Mouse (Mus musculus): Measurements from ENCODE around the gene Prim2. TPM values are rescaled to one million over a fixed set of nuclear protein-coding genes. Genes with fewer than 3 reads are reported as not detected.

Prim2 gene
- polyA plus RNA-seq, 1 experiment from 2014 or later = 22.6 TPM

GRCm38 (mm10) chr1:33488372-33488771 is 181.2 kb downstream of the Prim2 start:
- H3K9ac ChIP-seq (ENCODE audit: low read length) = no peak overlapping the region
- H3K4me3 ChIP-seq (ENCODE audit: low read length) = no peak overlapping the region
- H3K4me1 ChIP-seq (ENCODE audit: control insufficient read depth, insufficient read depth, low read length) = no peaks in the 10 kb centered on the region
- H3K36me3 ChIP-seq (ENCODE audit: control insufficient read depth, insufficient read depth) = no peaks in the 10 kb centered on the region
- no peaks in the 10 kb centered on the region for H3K27me3 ChIP-seq (ENCODE audit: control insufficient read depth, insufficient read depth, low read length)
- 89% methylated on average over 5 of the region's 5 CpGs for WGBS
- no peak for ATAC-seq (replicated peaks; ENCODE audit: extremely low read depth, insufficient read depth, low FRiP score)
- no peaks in the 10 kb centered on the region for H3K9me3 ChIP-seq (replicated peaks; ENCODE audit: control insufficient read depth, low read length)
- no peak overlapping the region for H3K27ac ChIP-seq (ENCODE audit: low read length)
- H3K4me2 ChIP-seq (ENCODE audit: low read depth, low read length) = no peak overlapping the region

- Histone ChIP-seq H3K9me3 (replicated peaks; ENCODE audit: control insufficient read depth, low read length) (no peaks in the 10 kb centered on the region), H3K27me3 (ENCODE audit: control insufficient read depth, insufficient read depth, low read length) (no peaks in the 10 kb centered on the region), H3K27ac (ENCODE audit: low read length) (no peak overlapping the region), H3K36me3 (ENCODE audit: control insufficient read depth, insufficient read depth) (0 out of 2 replicates have a peak, but pooled peaks cover 2% of the 10 kb centered on the region), H3K4me3 (ENCODE audit: low read length) (no peak overlapping the region), H3K9ac (ENCODE audit: low read length) (no peak overlapping the region), H3K4me1 (ENCODE audit: control insufficient read depth, insufficient read depth, low read length) (no peaks in the 10 kb centered on the region), H3K4me2 (ENCODE audit: low read depth, low read length) (no peak overlapping the region)
- no peak for ATAC-seq (replicated peaks; ENCODE audit: extremely low read depth, insufficient read depth, low FRiP score)
- 28% methylated on average over 3 of the region's 3 CpGs for WGBS
Measured at GRCm38 (mm10) chr1:33483746-33484145, 185.8 kb downstream of the Prim2 start.

GRCm38 (mm10) chr1:33480382-33480781 is 189.2 kb downstream of the Prim2 start:
- H3K9ac ChIP-seq (ENCODE audit: low read length) = no peak overlapping the region
- H3K9me3 ChIP-seq (replicated peaks; ENCODE audit: control insufficient read depth, low read length) = no peaks in the 10 kb centered on the region
- no peaks in the 10 kb centered on the region for H3K27me3 ChIP-seq (ENCODE audit: control insufficient read depth, insufficient read depth, low read length)
- no peak overlapping the region for H3K4me3 ChIP-seq (ENCODE audit: low read length)
- 0 out of 2 replicates have a peak, but pooled peaks cover 2% of the 10 kb centered on the region for H3K36me3 ChIP-seq (ENCODE audit: control insufficient read depth, insufficient read depth)
- H3K27ac ChIP-seq (ENCODE audit: low read length) = no peak overlapping the region
- 78% methylated on average over 7 of the region's 7 CpGs for WGBS
- ATAC-seq (replicated peaks; ENCODE audit: extremely low read depth, insufficient read depth, low FRiP score) = no peak
- H3K4me1 ChIP-seq (ENCODE audit: control insufficient read depth, insufficient read depth, low read length) = no peaks in the 10 kb centered on the region
- H3K4me2 ChIP-seq (ENCODE audit: low read depth, low read length) = no peak overlapping the region

GRCm38 (mm10) chr1:33471069-33471468 is 198.5 kb downstream of the Prim2 start:
- Histone ChIP-seq H3K27me3 (ENCODE audit: control insufficient read depth, insufficient read depth, low read length) (no peaks in the 10 kb centered on the region), H3K4me1 (ENCODE audit: control insufficient read depth, insufficient read depth, low read length) (no peaks in the 10 kb centered on the region), H3K4me2 (ENCODE audit: low read depth, low read length) (no peak overlapping the region), H3K4me3 (ENCODE audit: low read length) (no peak overlapping the region), H3K36me3 (ENCODE audit: control insufficient read depth, insufficient read depth) (no peaks in the 10 kb centered on the region), H3K9me3 (replicated peaks; ENCODE audit: control insufficient read depth, low read length) (no peaks in the 10 kb centered on the region), H3K27ac (ENCODE audit: low read length) (no peak overlapping the region), H3K9ac (ENCODE audit: low read length) (no peak overlapping the region)
- 83% methylated on average over 6 of the region's 6 CpGs for WGBS
- ATAC-seq (replicated peaks; ENCODE audit: extremely low read depth, insufficient read depth, low FRiP score) = no peak

GRCm38 (mm10) chr1:33470222-33470621 is 199.4 kb downstream of the Prim2 start:
- Histone ChIP-seq H3K27ac (ENCODE audit: low read length) (no peak overlapping the region), H3K9me3 (replicated peaks; ENCODE audit: control insufficient read depth, low read length) (no peaks in the 10 kb centered on the region), H3K27me3 (ENCODE audit: control insufficient read depth, insufficient read depth, low read length) (no peaks in the 10 kb centered on the region), H3K4me1 (ENCODE audit: control insufficient read depth, insufficient read depth, low read length) (no peaks in the 10 kb centered on the region), H3K36me3 (ENCODE audit: control insufficient read depth, insufficient read depth) (no peaks in the 10 kb centered on the region), H3K4me2 (ENCODE audit: low read depth, low read length) (no peak overlapping the region), H3K4me3 (ENCODE audit: low read length) (no peak overlapping the region), H3K9ac (ENCODE audit: low read length) (no peak overlapping the region)
- no peak for ATAC-seq (replicated peaks; ENCODE audit: extremely low read depth, insufficient read depth, low FRiP score)
- 95% methylated on average over 8 of the region's 8 CpGs for WGBS

- H3K27ac ChIP-seq (ENCODE audit: low read length) = no peak overlapping the region
- no peaks in the 10 kb centered on the region for H3K4me1 ChIP-seq (ENCODE audit: control insufficient read depth, insufficient read depth, low read length)
Measured at GRCm38 (mm10) chr1:33464234-33464633, 205.4 kb downstream of the Prim2 start.

GRCm38 (mm10) chr1:33460703-33461102 is 208.9 kb downstream of the Prim2 start:
- Histone ChIP-seq H3K27me3 (ENCODE audit: control insufficient read depth, insufficient read depth, low read length) (no peaks in the 10 kb centered on the region), H3K36me3 (ENCODE audit: control insufficient read depth, insufficient read depth) (no peaks in the 10 kb centered on the region), H3K4me3 (ENCODE audit: low read length) (no peak overlapping the region), H3K9me3 (replicated peaks; ENCODE audit: control insufficient read depth, low read length) (no peaks in the 10 kb centered on the region), H3K4me2 (ENCODE audit: low read depth, low read length) (no peak overlapping the region), H3K27ac (ENCODE audit: low read length) (no peak overlapping the region), H3K4me1 (ENCODE audit: control insufficient read depth, insufficient read depth, low read length) (no peaks in the 10 kb centered on the region), H3K9ac (ENCODE audit: low read length) (no peak overlapping the region)
- 88% methylated on average over 8 of the region's 8 CpGs for WGBS
- ATAC-seq (replicated peaks; ENCODE audit: extremely low read depth, insufficient read depth, low FRiP score) = no peak

More at GRCm38 (mm10) chr1:33464234-33464633, 205.4 kb downstream of the Prim2 start:
- Histone ChIP-seq H3K9ac (ENCODE audit: low read length) (no peak overlapping the region), H3K4me3 (ENCODE audit: low read length) (no peak overlapping the region), H3K4me2 (ENCODE audit: low read depth, low read length) (no peak overlapping the region), H3K27me3 (ENCODE audit: control insufficient read depth, insufficient read depth, low read length) (no peaks in the 10 kb centered on the region), H3K9me3 (replicated peaks; ENCODE audit: control insufficient read depth, low read length) (no peaks in the 10 kb centered on the region), H3K36me3 (ENCODE audit: control insufficient read depth, insufficient read depth) (no peaks in the 10 kb centered on the region)
- 76% methylated on average over 5 of the region's 5 CpGs for WGBS
- no peak for ATAC-seq (replicated peaks; ENCODE audit: extremely low read depth, insufficient read depth, low FRiP score)

- no peak for ATAC-seq (replicated peaks; ENCODE audit: extremely low read depth, insufficient read depth, low FRiP score)
- Histone ChIP-seq H3K36me3 (ENCODE audit: control insufficient read depth, insufficient read depth) (no peaks in the 10 kb centered on the region), H3K27ac (ENCODE audit: low read length) (no peak overlapping the region), H3K9ac (ENCODE audit: low read length) (no peak overlapping the region), H3K4me2 (ENCODE audit: low read depth, low read length) (no peak overlapping the region), H3K4me1 (ENCODE audit: control insufficient read depth, insufficient read depth, low read length) (no peaks in the 10 kb centered on the region), H3K27me3 (ENCODE audit: control insufficient read depth, insufficient read depth, low read length) (no peaks in the 10 kb centered on the region), H3K9me3 (replicated peaks; ENCODE audit: control insufficient read depth, low read length) (no peaks in the 10 kb centered on the region), H3K4me3 (ENCODE audit: low read length) (no peak overlapping the region)
- 88% methylated on average over 3 of the region's 3 CpGs for WGBS
Measured at GRCm38 (mm10) chr1:33460262-33460661, 209.3 kb downstream of the Prim2 start.

- no peaks in the 10 kb centered on the region for H3K27me3 ChIP-seq (ENCODE audit: control insufficient read depth, insufficient read depth, low read length)
- 86% methylated on average over 3 of the region's 3 CpGs for WGBS
- no peak overlapping the region for H3K27ac ChIP-seq (ENCODE audit: low read length)
- no peak for ATAC-seq (replicated peaks; ENCODE audit: extremely low read depth, insufficient read depth, low FRiP score)
- no peaks in the 10 kb centered on the region for H3K4me1 ChIP-seq (ENCODE audit: control insufficient read depth, insufficient read depth, low read length)
- no peak overlapping the region for H3K9ac ChIP-seq (ENCODE audit: low read length)
- H3K36me3 ChIP-seq (ENCODE audit: control insufficient read depth, insufficient read depth) = no peaks in the 10 kb centered on the region
- no peaks in the 10 kb centered on the region for H3K9me3 ChIP-seq (replicated peaks; ENCODE audit: control insufficient read depth, low read length)
- H3K4me3 ChIP-seq (ENCODE audit: low read length) = no peak overlapping the region
- H3K4me2 ChIP-seq (ENCODE audit: low read depth, low read length) = no peak overlapping the region
Measured at GRCm38 (mm10) chr1:33458950-33459349, 210.6 kb downstream of the Prim2 start.

- H3K9ac ChIP-seq (ENCODE audit: low read length) = no peak overlapping the region
- WGBS = 82% methylated on average over 6 of the region's 6 CpGs
- H3K36me3 ChIP-seq (ENCODE audit: control insufficient read depth, insufficient read depth) = no peaks in the 10 kb centered on the region
- no peak for ATAC-seq (replicated peaks; ENCODE audit: extremely low read depth, insufficient read depth, low FRiP score)
- no peaks in the 10 kb centered on the region for H3K9me3 ChIP-seq (replicated peaks; ENCODE audit: control insufficient read depth, low read length)
- H3K4me3 ChIP-seq (ENCODE audit: low read length) = no peak overlapping the region
- no peaks in the 10 kb centered on the region for H3K4me1 ChIP-seq (ENCODE audit: control insufficient read depth, insufficient read depth, low read length)
- no peak overlapping the region for H3K4me2 ChIP-seq (ENCODE audit: low read depth, low read length)
- no peaks in the 10 kb centered on the region for H3K27me3 ChIP-seq (ENCODE audit: control insufficient read depth, insufficient read depth, low read length)
- H3K27ac ChIP-seq (ENCODE audit: low read length) = no peak overlapping the region
Measured at GRCm38 (mm10) chr1:33454251-33454650, 215.3 kb downstream of the Prim2 start.
